Mouse (Mus musculus): ENCODE measurements around the gene Olfr160.

Olfr160 gene

GRCm38 (mm10) chr9:37716150-37716549, at the start of gene Olfr160:
Gene Olfr160, minus strand, starts transcription at chr9:37716250.
- no peak for DNase-seq (ENCODE audit: low spot score)

DNA sequence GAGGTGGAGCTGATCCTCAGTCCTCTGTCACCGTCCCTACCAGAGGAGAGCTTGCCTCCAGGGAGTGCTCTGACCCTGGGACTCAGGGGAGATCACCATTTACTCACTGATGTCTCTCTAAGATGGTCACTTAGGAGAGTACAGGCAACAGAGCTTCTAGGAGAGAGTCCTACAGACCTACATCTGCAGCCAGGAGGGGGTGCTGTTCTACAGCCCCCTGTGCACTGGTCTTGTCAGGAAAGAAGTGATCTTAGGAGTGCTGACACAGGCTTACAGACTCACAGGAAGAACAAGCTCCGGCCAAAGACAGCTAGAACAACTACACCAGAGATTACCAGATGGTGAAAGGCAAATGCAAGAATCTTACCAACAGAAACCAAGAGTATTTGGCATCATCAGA, 46.5 kb upstream of the Olfr160 start:
- DNase-seq (ENCODE audit: low spot score) = peak; percentile 29

DNA sequence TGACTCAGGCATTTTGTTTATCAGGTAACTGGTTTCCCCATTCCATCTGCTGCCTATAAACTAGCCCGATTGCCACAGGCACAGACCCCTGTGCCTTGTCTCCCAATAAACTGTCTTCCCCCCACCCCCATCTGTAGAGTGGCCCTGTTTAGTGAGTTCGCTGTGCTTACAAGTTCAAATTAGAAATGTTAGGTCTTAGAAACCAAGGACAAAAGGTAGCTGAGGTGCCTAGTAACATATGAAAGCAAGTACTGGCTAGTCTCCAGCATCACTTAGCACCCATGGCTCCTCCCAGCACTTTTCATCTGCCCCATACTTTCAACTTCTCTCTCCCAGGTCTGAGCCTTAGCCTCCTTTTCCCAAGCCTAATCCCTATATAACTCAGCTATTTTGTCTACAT, 45.7 kb upstream of the Olfr160 start:
- no peak for DNase-seq (ENCODE audit: low spot score)

DNA sequence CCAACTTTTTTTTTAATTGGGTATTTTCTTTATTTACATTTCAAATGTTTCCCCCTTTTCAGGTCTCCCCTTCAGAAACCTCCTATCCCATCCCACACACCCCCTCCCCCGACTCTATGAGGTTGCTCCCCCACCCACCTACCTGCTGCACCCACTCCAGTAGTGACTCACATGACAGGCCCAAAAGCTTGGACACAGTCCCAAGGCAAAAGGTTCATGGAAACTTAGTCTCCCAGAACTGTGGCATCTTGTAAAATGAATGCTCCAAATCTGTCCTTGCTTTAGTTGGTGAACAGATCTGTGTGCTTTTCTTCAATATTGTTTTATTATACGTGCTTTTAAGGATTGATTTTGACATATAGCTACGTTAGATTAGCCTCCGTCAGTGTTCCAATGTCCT, 36.0 kb upstream of the Olfr160 start:
- no peak for DNase-seq (ENCODE audit: low spot score)

DNA sequence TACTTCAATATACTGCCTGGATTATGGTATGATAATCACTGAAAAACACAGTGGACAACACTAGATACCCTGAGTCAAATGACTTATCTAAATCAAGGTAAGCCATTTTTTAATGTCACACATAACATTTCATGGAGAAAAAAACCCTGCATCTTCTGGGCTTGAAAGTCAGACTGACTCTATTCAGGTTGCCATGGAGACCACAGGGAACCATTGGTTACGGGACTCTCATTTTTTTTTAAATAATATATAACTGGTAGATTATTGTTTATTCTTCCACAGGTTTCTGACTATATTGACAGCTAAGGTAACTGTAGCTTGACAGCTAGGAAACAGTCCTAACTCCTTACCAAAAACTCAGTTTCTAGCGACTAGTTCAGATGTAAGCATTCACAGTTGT, 35.4 kb upstream of the Olfr160 start:
- no peak for DNase-seq (ENCODE audit: low spot score)

DNA sequence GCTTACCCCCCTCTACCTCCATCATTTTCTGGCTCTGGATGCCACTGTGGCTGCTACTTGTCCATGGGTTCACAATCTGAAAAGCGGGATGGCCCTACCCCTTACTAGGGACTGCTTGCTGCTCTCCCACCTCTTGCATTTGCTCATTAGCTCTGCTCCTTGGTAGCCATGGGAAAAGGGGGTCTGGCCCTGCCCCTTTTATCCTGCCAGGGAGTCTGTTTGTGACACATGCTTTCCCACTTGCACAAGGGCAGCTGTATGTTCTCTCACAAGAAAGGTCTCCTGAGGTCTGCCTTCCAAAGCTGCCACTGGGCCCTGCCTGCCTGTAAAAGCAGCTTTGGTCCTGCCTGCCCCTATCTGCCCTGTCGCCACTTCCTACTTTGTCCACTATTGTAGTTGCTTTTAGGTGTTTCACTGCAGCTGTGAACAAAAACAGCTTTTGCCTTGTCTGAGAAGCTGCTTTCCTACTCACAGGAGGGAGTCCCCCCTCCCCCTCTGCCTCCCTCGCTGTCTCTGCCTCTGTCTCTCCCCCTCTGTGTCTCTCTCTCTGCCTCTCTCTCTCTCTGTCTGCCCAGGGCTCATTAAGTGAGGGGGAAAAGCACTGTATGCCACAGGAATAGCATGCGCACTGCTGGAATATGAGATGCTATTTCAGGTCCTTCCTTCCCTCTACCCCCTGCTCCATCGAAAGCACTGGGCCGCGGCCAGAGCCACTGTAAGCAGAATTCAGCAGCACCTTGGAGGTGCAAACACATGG, 34.4 kb upstream of the Olfr160 start:
- no peak for DNase-seq (ENCODE audit: low spot score)

DNA sequence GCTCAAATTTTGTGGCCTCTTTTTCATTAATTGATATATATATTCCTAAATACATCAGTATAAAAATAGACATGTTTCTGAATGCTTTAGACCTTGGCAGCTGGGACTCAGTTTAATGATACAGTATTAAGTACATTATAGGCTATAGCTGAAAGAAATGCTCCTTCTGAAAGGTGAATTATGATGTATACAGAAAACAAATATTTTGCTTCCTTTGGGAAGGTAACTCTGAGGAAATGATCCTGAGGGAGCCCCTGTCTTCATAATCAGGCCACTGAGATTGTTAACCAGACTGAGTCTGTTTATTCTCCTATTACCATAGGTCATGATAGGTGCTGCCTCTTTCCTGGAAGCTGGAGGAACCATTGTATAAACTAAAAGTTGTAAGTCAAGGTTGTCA, 28.8 kb upstream of the Olfr160 start, which contains the start of gene Olfr874:
Gene Olfr874 (plus strand): TSS at position 301 of the 400 bp plus-strand sequence.
- DNase-seq (ENCODE audit: low spot score) = no peak

DNA sequence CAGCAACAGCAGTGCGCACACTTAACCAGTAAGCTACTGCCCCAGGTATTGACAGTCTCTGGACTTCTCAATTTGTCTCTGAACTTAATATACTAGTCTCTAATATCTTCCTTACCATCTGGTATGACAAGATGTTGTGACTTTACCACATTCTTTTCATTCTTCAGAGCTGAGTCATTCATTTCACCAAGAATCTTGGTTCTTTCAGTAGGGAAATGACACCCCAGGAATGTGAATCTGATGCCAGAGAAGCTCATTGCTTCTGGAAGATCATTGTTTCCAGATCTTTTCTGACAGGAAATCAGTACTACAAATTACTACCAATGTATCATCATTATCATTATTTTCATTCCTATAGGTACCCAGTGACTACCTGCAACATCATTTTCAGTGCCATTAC, 18.3 kb upstream of the Olfr160 start:
- DNase-seq (ENCODE audit: low spot score) = no peak

GRCm38 (mm10) chr9:37689970-37690686, 25.9 kb downstream of the Olfr160 start:
- DNase-seq (ENCODE audit: low spot score) = no peak

DNA sequence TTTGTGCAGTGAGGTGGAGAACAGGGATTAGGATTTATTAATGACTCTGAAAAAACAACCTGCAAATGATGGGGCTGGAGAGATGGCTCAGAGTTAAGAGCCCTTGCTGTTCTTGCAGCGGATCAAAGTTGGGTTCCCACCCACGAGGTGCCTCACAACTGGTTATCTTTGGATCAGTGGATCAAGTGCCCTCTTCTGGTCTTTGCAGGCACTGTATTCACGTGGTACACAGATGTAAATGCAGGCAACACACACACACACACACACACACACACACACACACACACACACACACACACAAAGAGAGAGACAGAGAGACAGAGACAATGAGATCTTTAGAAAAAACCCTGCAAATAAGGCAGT, 28.1 kb downstream of the Olfr160 start:
- DNase-seq (ENCODE audit: low spot score) = no peak

- DNase-seq (ENCODE audit: low spot score) = no peak
Measured at GRCm38 (mm10) chr9:37687288-37687940, 28.6 kb downstream of the Olfr160 start.

- DNase-seq (ENCODE audit: low spot score) = no peak
Measured at GRCm38 (mm10) chr9:37681123-37681522, 34.9 kb downstream of the Olfr160 start.

GRCm38 (mm10) chr9:37675287-37675686, 40.8 kb downstream of the Olfr160 start:
- no peak for DNase-seq (ENCODE audit: low spot score)

DNA sequence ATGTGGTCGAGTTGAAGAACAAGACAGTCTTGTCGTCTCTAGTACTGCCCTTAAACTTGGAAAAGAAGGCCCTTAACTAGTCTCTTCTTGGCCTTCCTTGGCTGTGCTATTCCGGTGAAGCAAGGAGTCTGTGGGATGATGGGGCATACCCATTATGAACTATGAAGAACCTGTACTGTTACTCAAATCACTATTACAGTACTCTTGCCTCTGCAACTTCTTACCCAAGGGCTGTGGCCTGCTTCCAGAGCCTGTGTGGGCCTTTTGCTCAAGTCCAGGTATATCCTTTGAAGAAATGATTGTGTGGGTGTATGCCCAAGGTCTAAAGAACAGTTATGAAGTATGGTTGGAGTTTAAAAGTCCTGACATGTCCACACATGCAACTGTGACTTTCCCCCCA, 45.8 kb downstream of the Olfr160 start:
- no peak for DNase-seq (ENCODE audit: low spot score)

GRCm38 (mm10) chr9:37669678-37670077, 46.4 kb downstream of the Olfr160 start:
- DNase-seq (ENCODE audit: low spot score) = no peak

DNA sequence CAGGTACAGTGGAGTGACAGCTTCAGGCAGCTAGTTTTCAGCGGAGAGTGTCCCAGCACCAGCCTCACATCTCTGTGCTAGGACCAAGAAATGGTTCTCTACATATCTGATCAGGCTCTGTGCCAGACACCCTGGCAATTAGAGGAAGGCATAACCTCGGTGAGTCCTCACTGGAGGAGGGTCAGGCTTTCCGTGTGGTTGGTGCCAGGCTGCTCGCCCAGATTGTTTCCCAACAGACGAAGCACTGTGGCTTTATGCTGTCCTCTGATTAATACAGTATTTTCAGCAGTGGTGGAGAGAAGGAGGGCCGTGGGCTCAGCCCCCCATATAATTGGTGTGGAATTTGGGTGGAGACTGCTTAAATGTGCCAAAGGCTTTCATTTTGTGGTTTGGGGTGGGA, 46.9 kb downstream of the Olfr160 start, which contains the start of gene Panx3:
Gene Panx3 (minus strand): TSS at position 121 of the 400 bp plus-strand sequence.
- no peak for DNase-seq (ENCODE audit: low spot score)

- DNase-seq (ENCODE audit: low spot score) = no peak
Measured at GRCm38 (mm10) chr9:37666045-37666444, 50.0 kb downstream of the Olfr160 start.

DNA sequence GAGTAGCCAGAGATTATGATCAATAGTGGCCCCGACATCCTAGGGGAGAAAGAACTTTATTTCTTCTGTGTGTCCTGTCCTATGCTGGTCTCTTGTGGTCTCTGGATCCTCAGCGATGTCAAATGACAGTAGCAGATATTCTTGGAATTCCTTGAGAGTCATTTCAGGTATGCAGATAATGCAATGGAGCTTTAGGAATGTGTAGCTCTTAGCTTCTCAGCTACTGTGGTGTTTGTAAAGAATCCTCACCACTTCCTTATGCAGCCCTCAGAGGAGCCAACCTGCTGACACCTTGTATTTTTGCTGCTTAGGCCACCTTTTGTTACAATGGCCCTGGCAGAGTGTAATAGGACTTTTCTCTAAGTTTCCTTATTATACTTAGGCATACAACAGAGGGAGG, 51.4 kb downstream of the Olfr160 start:
- DNase-seq (ENCODE audit: low spot score) = no peak

DNA sequence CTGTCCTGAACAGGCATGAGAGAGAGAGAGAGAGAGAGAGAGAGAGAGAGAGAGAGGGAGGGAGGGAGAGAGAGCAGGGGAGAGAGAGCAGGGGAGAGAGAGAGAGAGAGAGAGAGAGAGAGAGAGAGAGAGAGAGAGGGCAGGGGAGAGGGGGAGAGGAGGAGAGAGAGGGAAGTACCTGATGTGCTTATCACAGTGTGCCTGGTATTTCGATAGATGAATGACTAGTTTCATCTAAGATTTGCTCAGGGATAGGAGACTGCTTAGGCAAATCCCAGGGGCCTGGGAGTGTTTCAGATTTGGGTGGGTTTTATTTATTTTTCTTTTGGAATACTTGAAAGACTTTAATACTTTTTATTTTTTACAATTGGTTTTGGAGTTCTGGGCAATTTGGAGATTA, 52.8 kb downstream of the Olfr160 start:
- DNase-seq (ENCODE audit: low spot score) = no peak

DNA sequence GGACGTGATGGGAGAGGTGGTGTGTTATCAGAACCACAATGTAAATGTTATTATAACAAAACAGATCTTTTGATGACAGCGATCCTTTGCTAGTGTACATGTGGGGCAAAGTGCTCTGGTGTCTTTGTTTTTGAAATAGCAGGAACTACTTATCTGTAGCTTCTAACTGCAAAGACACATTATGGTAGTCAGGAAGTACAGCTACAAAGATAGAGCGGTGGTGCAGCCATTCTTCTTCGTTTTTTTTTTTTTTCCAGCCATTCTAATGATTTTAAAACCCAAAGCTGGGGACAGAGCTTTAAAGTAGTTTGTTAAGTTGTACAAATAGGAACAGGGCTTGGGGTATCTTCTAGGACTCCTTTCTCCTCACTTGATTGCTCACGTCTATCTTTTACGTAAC, 56.6 kb downstream of the Olfr160 start:
- DNase-seq (ENCODE audit: low spot score) = no peak

Measured in ovary, postnatal 36 days (tissue).